Mouse (Mus musculus) kidney, postnatal 4 days (tissue): ENCODE measurements around the gene Utp20.
"Not testable (repeated sequence)": the region's sequence is repeated elsewhere in the genome, so short reads cannot be mapped to it uniquely, and the experiment has no call there.

Source experiments
- DNase-seq, 2 experiments: peaks; one replicate each; pipeline ENCODE4 v3.0.0; 2021; ENCODE audit warnings: mixed read lengths in 2 of 2

Gene Utp20

GRCm38 (mm10) chr10:88826188-88826946 lies at the start of gene Utp20:
TSS of gene Utp20 (minus strand) at chr10:88826804.
- DNase-seq: peak; percentile 86 to 92

GRCm38 (mm10) chr10:88874870-88875269 lies 48.3 kb upstream of the Utp20 start:
- no peak for DNase-seq

- no peak for DNase-seq
These were observed 39.4 kb upstream of the Utp20 start for GRCm38 (mm10) chr10:88866017-88866416.

GRCm38 (mm10) chr10:88862293-88862692 lies 35.7 kb upstream of the Utp20 start:
- peak in 1 of 2 experiments; percentile 12 for DNase-seq

GRCm38 (mm10) chr10:88861416-88861815 lies 34.8 kb upstream of the Utp20 start:
- DNase-seq: no peak

- no peak for DNase-seq
These were observed 34.3 kb upstream of the Utp20 start for GRCm38 (mm10) chr10:88860911-88861310.

- no peak for DNase-seq
These were observed 26.7 kb upstream of the Utp20 start for GRCm38 (mm10) chr10:88853326-88853725.

GRCm38 (mm10) chr10:88849976-88850375 lies 23.4 kb upstream of the Utp20 start:
- DNase-seq: no peak

GRCm38 (mm10) chr10:88848876-88849476 lies 22.4 kb upstream of the Utp20 start:
- no peak for DNase-seq

- no peak for DNase-seq
These were observed 7.6 kb upstream of the Utp20 start for GRCm38 (mm10) chr10:88834227-88834626.

GRCm38 (mm10) chr10:88828361-88828760 lies 1.8 kb upstream of the Utp20 start:
- DNase-seq: no peak

GRCm38 (mm10) chr10:88827596-88827995 lies 992 bp upstream of the Utp20 start:
- DNase-seq: no peak

GRCm38 (mm10) chr10:88826947-88827306 lies 323 bp upstream of the Utp20 start:
- DNase-seq: not testable (repeated sequence)

GRCm38 (mm10) chr10:88817335-88817734 lies 9.3 kb downstream of the Utp20 start:
- DNase-seq: no peak

- no peak for DNase-seq
These were observed 11.3 kb downstream of the Utp20 start for GRCm38 (mm10) chr10:88815256-88815655.

- peak in 1 of 2 experiments; percentile 13 for DNase-seq
These were observed 14.9 kb downstream of the Utp20 start for GRCm38 (mm10) chr10:88811704-88812103.

GRCm38 (mm10) chr10:88802236-88802635 lies 24.4 kb downstream of the Utp20 start:
- no peak for DNase-seq

GRCm38 (mm10) chr10:88799381-88799780 lies 27.2 kb downstream of the Utp20 start:
- no peak for DNase-seq

GRCm38 (mm10) chr10:88797452-88797851 lies 29.2 kb downstream of the Utp20 start:
- no peak for DNase-seq

- no peak for DNase-seq
These were observed 29.7 kb downstream of the Utp20 start for GRCm38 (mm10) chr10:88796939-88797338.

GRCm38 (mm10) chr10:88795226-88795625 lies 31.4 kb downstream of the Utp20 start:
- DNase-seq: no peak

GRCm38 (mm10) chr10:88794606-88795005 lies 32.0 kb downstream of the Utp20 start:
- DNase-seq: peak in 1 of 2 experiments; percentile 33

GRCm38 (mm10) chr10:88793671-88794070 lies 32.9 kb downstream of the Utp20 start:
- no peak for DNase-seq

- DNase-seq: peak in 1 of 2 experiments; percentile 31
These were observed 42.1 kb downstream of the Utp20 start for GRCm38 (mm10) chr10:88784513-88784931.
